Mouse (Mus musculus) CH12.LX (cell line): ENCODE measurements around the gene Ang4. TPM values are rescaled to one million over a fixed set of nuclear protein-coding genes. Genes with fewer than 3 reads are reported as not detected.

Source experiments
- DNase-seq: peaks from one replicate; pipeline ENCODE4 v3.0.0-alpha.2; 2013; ENCODE audit errors: extremely low read depth
- H3K27ac ChIP-seq: 2 replicates; pipeline ENCODE4 v1.5.1; 2012; ENCODE audit warnings: low read depth, mild to moderate bottlenecking, control low read depth, moderate library complexity; ENCODE audit not compliant: insufficient read depth
- H3K27me3 ChIP-seq: replicated peaks from 2 replicates; pipeline ENCODE3; 2012; ENCODE audit warnings: inconsistent platforms
- H3K36me3 ChIP-seq, 2 experiments: replicated peaks in 1 of 2; 2 replicates each; pipeline versions ENCODE3 to v1.6.1; 2012; ENCODE audit warnings: inconsistent platforms in 1 of 2, low read length in 1 of 2, mild to moderate bottlenecking in 1 of 2, mixed read lengths in 1 of 2, moderate library complexity in 1 of 2; ENCODE audit not compliant: control insufficient read depth in 1 of 2, insufficient read depth in 1 of 2
- H3K4me1 ChIP-seq, 2 experiments: 2 replicates each; pipeline ENCODE4 v1.6.1; 2012; ENCODE audit warnings: inconsistent platforms in 1 of 2, moderate library complexity in 1 of 2; ENCODE audit not compliant: insufficient read depth in 2 of 2, control insufficient read depth in 1 of 2
- H3K4me2 ChIP-seq: 2 replicates; pipeline ENCODE4 v1.6.1; 2012; ENCODE audit warnings: low read depth, mild to moderate bottlenecking, control low read depth; ENCODE audit not compliant: poor library complexity, insufficient read depth, severe bottlenecking
- H3K4me3 ChIP-seq, 3 experiments: fragments of 150-350 bp in 1 of 3; sonication (generic) in 1 of 3; replicated peaks in 1 of 3; 2 replicates each; pipeline versions ENCODE3 to v1.5.1; 2011 to 2012; ENCODE audit warnings: low read depth in 2 of 3, low read length in 2 of 3, mild to moderate bottlenecking in 2 of 3, moderate library complexity in 2 of 3, control low read depth in 1 of 3, improper control_type of control experiment in 1 of 3, inconsistent platforms in 1 of 3, mixed read lengths in 1 of 3; ENCODE audit not compliant: poor library complexity in 1 of 3
- H3K79me2 ChIP-seq: replicated peaks from 2 replicates; pipeline ENCODE4 v1.6.1; 2012; ENCODE audit warnings: mild to moderate bottlenecking, moderate library complexity; ENCODE audit not compliant: control insufficient read depth, poor library complexity, insufficient read depth, severe bottlenecking; ENCODE audit errors: extremely low read depth
- H3K9ac ChIP-seq: 2 replicates; pipeline ENCODE4 v1.6.1; 2012; ENCODE audit warnings: low read depth, mild to moderate bottlenecking, control low read depth, moderate library complexity; ENCODE audit not compliant: insufficient read depth
- H3K9me3 ChIP-seq: replicated peaks from 2 replicates; pipeline ENCODE3; 2012; ENCODE audit warnings: low read length, inconsistent platforms, mixed read lengths
- CHD1 ChIP-seq: IDR thresholded peaks from 2 replicates; pipeline ENCODE4 v1.6.1; 2012; ENCODE audit warnings: low read depth, low read length, improper control_type of control experiment, inconsistent platforms
- CTCF ChIP-seq, 2 experiments: IDR thresholded peaks in 1 of 2; conservative IDR thresholded peaks in 1 of 2; 2 replicates each; pipeline ENCODE4 v1.5.1; 2011 to 2012; ENCODE audit warnings: low read depth in 2 of 2, low read length in 2 of 2, improper control_type of control experiment in 1 of 2, inconsistent platforms in 1 of 2, mild to moderate bottlenecking in 1 of 2, moderate library complexity in 1 of 2
- E2F4 ChIP-seq: IDR thresholded peaks from 2 replicates; pipeline ENCODE4 v1.6.1; 2011; ENCODE audit warnings: low read depth, low read length, improper control_type of control experiment; ENCODE audit not compliant: insufficient replicate concordance
- EP300 ChIP-seq: IDR thresholded peaks from 2 replicates; pipeline ENCODE4 v1.6.1; 2011; ENCODE audit warnings: low read length, improper control_type of control experiment
- GABPA ChIP-seq: IDR thresholded peaks from 2 replicates; pipeline ENCODE4 v1.6.1; 2012; ENCODE audit warnings: low read depth, low read length, improper control_type of control experiment, inconsistent platforms; ENCODE audit not compliant: insufficient replicate concordance
- HCFC1 ChIP-seq: IDR thresholded peaks from 2 replicates; pipeline ENCODE4 v1.6.1; 2012; ENCODE audit warnings: low read depth, mild to moderate bottlenecking, inconsistent platforms, low read length, improper control_type of control experiment
- JUN ChIP-seq: IDR thresholded peaks from 2 replicates; pipeline ENCODE4 v1.6.1; 2011; ENCODE audit warnings: low read depth, mild to moderate bottlenecking, low read length, improper control_type of control experiment, moderate library complexity; ENCODE audit not compliant: insufficient read depth
- JUND ChIP-seq: conservative IDR thresholded peaks from 2 replicates; pipeline ENCODE4 v1.6.1; 2011; ENCODE audit warnings: low read depth, low read length, improper control_type of control experiment
- MAX ChIP-seq: IDR thresholded peaks from 2 replicates; pipeline ENCODE4 v1.6.1; 2011; ENCODE audit warnings: low read length, improper control_type of control experiment
- MAZ ChIP-seq: IDR thresholded peaks from 2 replicates; pipeline ENCODE4 v1.6.1; 2012; ENCODE audit warnings: low read depth, mild to moderate bottlenecking, inconsistent platforms, low read length, improper control_type of control experiment, moderate library complexity
- MYC ChIP-seq: IDR thresholded peaks from 2 replicates; pipeline ENCODE4 v1.6.1; 2011; ENCODE audit warnings: low read depth, mild to moderate bottlenecking, improper control_type of control experiment, low read length
- NELFE ChIP-seq: IDR thresholded peaks from 2 replicates; pipeline ENCODE4 v1.6.1; 2011; ENCODE audit warnings: low read depth, low read length, improper control_type of control experiment
- NRF1 ChIP-seq: IDR thresholded peaks from 2 replicates; pipeline ENCODE4 v1.6.1; 2014; ENCODE audit warnings: low read depth, mild to moderate bottlenecking, inconsistent platforms, low read length, improper control_type of control experiment, moderate library complexity
- PAX5 ChIP-seq: IDR thresholded peaks from 2 replicates; pipeline ENCODE4 v1.6.1; 2012; ENCODE audit warnings: low read length, inconsistent platforms, mixed read lengths
- POLR2A ChIP-seq: IDR thresholded peaks from 2 replicates; pipeline ENCODE4 v1.6.1; 2011; ENCODE audit warnings: low read depth, mild to moderate bottlenecking, improper control_type of control experiment, low read length
- POLR2AphosphoS2 ChIP-seq: IDR thresholded peaks from 2 replicates; pipeline ENCODE4 v1.6.1; 2011; ENCODE audit warnings: low read depth, low read length, improper control_type of control experiment
- RCOR1 ChIP-seq: conservative IDR thresholded peaks from 2 replicates; pipeline ENCODE4 v1.6.1; 2012; ENCODE audit warnings: low read depth, mild to moderate bottlenecking, inconsistent platforms, low read length, improper control_type of control experiment
- SIN3A ChIP-seq: IDR thresholded peaks from 2 replicates; pipeline ENCODE4 v1.6.1; 2012; ENCODE audit warnings: low read length, improper control_type of control experiment, inconsistent platforms
- SMC3 ChIP-seq: IDR thresholded peaks from 2 replicates; pipeline ENCODE4 v1.6.1; 2011; ENCODE audit warnings: low read depth, low read length, improper control_type of control experiment
- TCF12 ChIP-seq: IDR thresholded peaks from 2 replicates; pipeline ENCODE4 v1.6.1; 2014; ENCODE audit warnings: low read depth, mild to moderate bottlenecking, inconsistent platforms, low read length, improper control_type of control experiment
- UBTF ChIP-seq: IDR thresholded peaks from 2 replicates; pipeline ENCODE4 v1.6.1; 2012; ENCODE audit warnings: low read depth, mild to moderate bottlenecking, inconsistent platforms, low read length, improper control_type of control experiment, moderate library complexity
- USF2 ChIP-seq: conservative IDR thresholded peaks from 2 replicates; pipeline ENCODE4 v1.6.1; 2011; ENCODE audit warnings: low read depth, low read length, improper control_type of control experiment
- ZC3H11A ChIP-seq: IDR thresholded peaks from 2 replicates; pipeline ENCODE4 v1.6.1; 2012; ENCODE audit warnings: low read depth, mild to moderate bottlenecking, inconsistent platforms, low read length, improper control_type of control experiment
- ZKSCAN1 ChIP-seq: IDR thresholded peaks from 2 replicates; pipeline ENCODE4 v1.6.1; 2012; ENCODE audit warnings: low read depth, inconsistent platforms, low read length, improper control_type of control experiment, borderline replicate concordance
- ZMIZ1 ChIP-seq: IDR thresholded peaks from 2 replicates; pipeline ENCODE4 v1.6.1; 2012; ENCODE audit warnings: low read depth, mild to moderate bottlenecking, inconsistent platforms, low read length, improper control_type of control experiment
- ZNF384 ChIP-seq: IDR thresholded peaks from 2 replicates; pipeline ENCODE4 v1.6.1; 2012; ENCODE audit warnings: low read depth, low read length, improper control_type of control experiment, inconsistent platforms
- dilution Hi-C: fragments of 300-500 bp; cut with MboI; formaldehyde crosslinking; loops from 2 replicates; pipeline ENCODE4 v1.14.3; 2020; ENCODE audit warnings: low sequenced_read_pairs; ENCODE audit not compliant: extremely low pct_unique_long_range_greater_than_20kb, extremely low pct_ligation_motif_present
- in situ Hi-C: fragments of 300-500 bp; cut with MboI; formaldehyde crosslinking; loops from 3 replicates; pipeline ENCODE4 v1.14.3; 2019; ENCODE audit warnings: low sequenced_read_pairs, low pct_ligation_motif_present, low pct_unique_long_range_greater_than_20kb, mixed read lengths
- polyA plus RNA-seq: library from polyadenylated mRNA; unstranded; fragments of >175 nt; gene quantifications from 2 replicates; pipeline ENCODE4 v1.2.1, GENCODE M21; 2012; ENCODE audit warnings: low read depth; ENCODE audit not compliant: insufficient read length
- total RNA-seq, 2 experiments: library from RNA; depleted of rRNA; stranded (reverse); fragments of 300-350 nt in 1 of 2; fragments of >200 nt in 1 of 2; gene quantifications; 2 replicates each; pipeline ENCODE4 v1.2.3; 2012 to 2014

The Ang4 gene
- total and polyA plus RNA-seq, 3 experiments: not detected

DNA sequence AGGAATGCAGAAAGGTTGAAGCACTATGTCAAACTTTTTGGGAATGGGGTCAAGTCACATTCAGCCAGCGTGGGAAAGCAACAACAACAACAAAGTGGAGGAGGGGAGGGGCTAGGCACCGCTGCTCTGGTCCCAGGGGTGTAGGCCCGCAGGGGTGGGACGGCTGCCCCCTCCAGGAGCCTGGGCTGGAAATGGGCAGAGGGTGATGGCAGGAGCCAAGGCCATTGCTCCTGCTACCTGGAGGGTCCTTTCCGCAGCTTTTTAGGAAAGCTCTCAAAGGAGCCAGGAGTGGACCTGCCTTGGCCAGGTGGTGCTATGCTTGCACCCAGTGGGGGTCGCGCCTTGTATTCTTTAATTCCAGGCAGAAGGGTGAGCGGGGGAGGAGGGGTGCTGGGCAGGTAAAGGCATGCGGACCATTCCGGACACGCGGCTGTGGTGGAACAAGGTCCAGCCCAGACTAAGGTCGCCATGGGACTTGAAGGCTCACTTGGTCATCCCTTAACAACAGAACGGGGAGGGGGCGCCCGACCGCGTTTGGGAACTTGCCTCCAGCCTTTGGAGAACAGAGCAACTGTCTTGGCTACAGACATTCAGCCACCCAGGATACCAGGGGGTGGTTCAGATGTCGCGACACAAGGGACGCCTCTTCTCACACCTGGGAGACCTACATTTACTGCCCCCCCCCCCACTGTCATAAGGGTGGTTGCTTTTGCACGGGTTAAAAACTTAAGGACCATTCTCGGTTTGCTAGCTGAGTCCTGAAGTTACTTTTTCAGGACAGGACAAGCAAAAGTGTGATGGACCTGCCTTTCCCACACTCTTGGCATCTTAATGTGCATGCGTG lies 34.0 kb downstream of the Ang4 start:
- DNase-seq: no peak
- Histone ChIP-seq H3K79me2 (no peaks in the 10 kb centered on the region), H3K27me3 (no peaks in the 10 kb centered on the region), H3K4me2 (no peak overlapping the region), H3K36me3 (peaks cover 0 to 5% of the 10 kb centered on the region in 2 experiments), H3K9me3 (no peaks in the 10 kb centered on the region), H3K4me1 (peaks cover 0 to 3% of the 10 kb centered on the region in 2 experiments; a peak in 1 of 4 replicates), H3K27ac (no peak overlapping the region), H3K9ac (no peak overlapping the region), H3K4me3 (no peak overlapping the region)
- dilution Hi-C loops: no loop called here
- TF ChIP-seq MAX (no peak), JUND (no peak), ZNF384 (no peak), GABPA (no peak), MYC (no peak), SIN3A (no peak), CTCF (conservative IDR thresholded peaks at IDR 0.05 in 1 of 2, IDR thresholded peaks at IDR 0.05 in 1 of 2; ENCODE audit: low read depth in 2 of 2, low read length in 2 of 2) (no peak), TCF12 (no peak), USF2 (no peak), PAX5 (no peak), SMC3 (no peak), MAZ (no peak), NELFE (no peak)
- in situ Hi-C loops: no loop called here

DNA sequence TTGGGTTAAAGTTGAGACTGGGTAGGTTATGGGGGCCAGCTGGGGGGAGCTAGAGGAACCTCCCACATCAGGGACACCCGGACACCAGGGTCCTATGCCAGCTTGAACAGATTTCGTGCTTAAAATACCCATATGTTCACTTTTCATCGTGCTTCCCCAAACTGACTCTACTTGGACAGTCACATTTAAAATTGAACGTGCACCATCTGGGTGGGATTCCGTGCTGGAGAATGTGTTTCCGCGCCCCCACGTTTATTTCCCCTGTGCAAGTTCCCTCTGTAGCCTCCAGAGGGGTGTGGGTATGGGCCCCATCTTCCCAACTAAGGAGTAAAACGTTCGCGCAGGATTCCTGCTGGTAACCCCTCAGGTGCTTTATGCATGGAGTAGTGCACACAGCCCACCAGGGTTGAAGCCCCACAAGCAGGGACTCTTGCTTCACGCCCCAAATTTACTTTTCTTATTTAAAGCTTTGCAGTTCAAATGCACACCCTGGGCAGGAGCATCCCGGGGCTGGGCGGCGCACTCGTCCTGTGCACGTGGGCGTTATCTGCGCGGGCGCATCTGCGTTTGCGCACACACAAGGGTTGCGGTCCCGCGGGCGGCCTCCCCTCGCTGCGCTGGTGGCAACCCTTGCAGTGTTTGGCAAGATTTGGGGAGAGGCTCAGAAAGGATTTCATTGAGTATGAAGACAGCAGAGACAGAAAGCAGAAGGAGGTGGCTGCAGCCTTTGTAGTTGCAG lies 34.8 kb downstream of the Ang4 start:
- Histone ChIP-seq H3K79me2 (no peaks in the 10 kb centered on the region), H3K9me3 (no peaks in the 10 kb centered on the region), H3K4me2 (no peak overlapping the region), H3K27ac (no peak overlapping the region), H3K4me3 (no peak overlapping the region), H3K4me1 (peaks cover 0 to 3% of the 10 kb centered on the region in 2 experiments; a peak in 1 of 4 replicates), H3K36me3 (peaks cover 0 to 5% of the 10 kb centered on the region in 2 experiments), H3K9ac (no peak overlapping the region), H3K27me3 (no peaks in the 10 kb centered on the region)
- TF ChIP-seq MAZ: no peak
- TF ChIP-seq E2F4: no peak
- TF ChIP-seq CHD1: no peak
- TF ChIP-seq ZKSCAN1: no peak
- no peak for TF ChIP-seq POLR2AphosphoS2
- no peak for TF ChIP-seq JUN
- TF ChIP-seq TCF12: no peak
- no peak for TF ChIP-seq POLR2A
- TF ChIP-seq ZMIZ1: no peak
- no peak for TF ChIP-seq NRF1
- TF ChIP-seq ZC3H11A: no peak
- TF ChIP-seq EP300: no peak
- TF ChIP-seq NELFE: no peak
- TF ChIP-seq RCOR1: no peak
- no peak for TF ChIP-seq UBTF
- no peak for TF ChIP-seq HCFC1
- in situ Hi-C loops (no loop called here), dilution Hi-C loops (no loop called here)
- DNase-seq: no peak
